Mouse (Mus musculus): Measurements from ENCODE around the gene Kbtbd2. TPM values are rescaled to one million over a fixed set of nuclear protein-coding genes. Genes with fewer than 3 reads are reported as not detected.
A peak's percentile ranks its signal among the peaks of the same experiment; 100 is the strongest.

Gene Kbtbd2
- polyA plus RNA-seq, 1 experiment from 2014 or later: 39.4 TPM

- DNase-seq (ENCODE audit: low spot score): no peak
- H3K9me3 ChIP-seq: no peaks in the 10 kb centered on the region
- H3K27ac ChIP-seq (replicated peaks): no peak overlapping the region
- H3K4me3 ChIP-seq: no peak overlapping the region
- WGBS: 77% methylated on average over 5 of the region's 5 CpGs
- H3K4me1 ChIP-seq: no peaks in the 10 kb centered on the region
- H3K36me3 ChIP-seq (replicated peaks): no peaks in the 10 kb centered on the region
- H3K27me3 ChIP-seq (replicated peaks; ENCODE audit: low read depth, poor library complexity, severe bottlenecking): no peaks in the 10 kb centered on the region
These were observed 21.0 kb upstream of the Kbtbd2 start for GRCm38 (mm10) chr6:56818436-56819123.

DNA sequence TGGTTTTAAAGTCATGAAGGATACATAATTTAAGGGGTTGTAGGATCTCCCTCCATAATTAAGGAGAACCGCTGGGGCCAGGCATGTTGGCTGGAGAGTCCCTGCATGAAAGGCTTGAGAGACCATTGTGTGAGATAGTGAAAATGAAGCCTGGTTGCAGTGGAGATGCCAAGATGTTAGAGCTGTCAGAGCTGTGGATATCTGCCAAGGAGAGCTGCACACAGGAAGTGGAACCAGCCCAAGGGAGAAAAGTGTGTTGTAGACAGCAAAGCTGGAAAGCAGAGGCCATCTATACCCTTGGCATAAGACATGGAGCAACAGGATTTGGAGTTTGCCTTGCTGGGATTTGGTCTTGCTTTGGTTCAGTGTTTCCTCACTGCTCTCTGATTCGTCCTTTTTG lies 15.7 kb upstream of the Kbtbd2 start:
- H3K27ac ChIP-seq (replicated peaks): no peak overlapping the region
- no peak for DNase-seq (ENCODE audit: low spot score)
- no peaks in the 10 kb centered on the region for H3K9me3 ChIP-seq
- H3K36me3 ChIP-seq (replicated peaks): no peaks in the 10 kb centered on the region
- no peaks in the 10 kb centered on the region for H3K27me3 ChIP-seq (replicated peaks; ENCODE audit: low read depth, poor library complexity, severe bottlenecking)
- H3K4me1 ChIP-seq: 0 out of 2 replicates have a peak, but pooled peaks cover 3% of the 10 kb centered on the region
- H3K4me3 ChIP-seq: no peak overlapping the region
- 69% methylated on average over 2 of the region's 2 CpGs for WGBS

DNA sequence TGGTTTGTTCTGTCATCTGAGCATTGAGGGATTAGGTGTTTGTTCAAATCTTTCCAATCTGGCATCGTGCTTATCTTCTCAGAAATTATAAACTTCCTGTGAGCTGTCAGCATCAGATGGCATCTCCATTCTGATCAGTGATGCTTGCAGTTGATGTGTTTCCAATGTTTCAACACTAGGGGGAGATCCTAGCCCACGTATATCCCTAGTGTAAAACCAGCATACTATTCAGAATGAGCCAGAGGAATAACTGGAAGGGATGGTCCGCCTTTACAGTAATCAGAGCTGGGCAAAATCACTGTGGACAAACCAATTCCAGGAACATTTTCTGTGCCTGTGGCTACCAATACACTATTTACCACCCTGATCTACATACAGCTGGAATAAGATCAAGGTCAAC lies 11.0 kb upstream of the Kbtbd2 start:
- Histone ChIP-seq H3K27me3 (replicated peaks; ENCODE audit: low read depth, poor library complexity, severe bottlenecking) (no peaks in the 10 kb centered on the region), H3K36me3 (replicated peaks) (no peaks in the 10 kb centered on the region), H3K4me1 (0 out of 2 replicates have a peak, but pooled peaks cover 3% of the 10 kb centered on the region), H3K27ac (replicated peaks) (no peak overlapping the region), H3K4me3 (no peak overlapping the region), H3K9me3 (no peaks in the 10 kb centered on the region)
- peak; percentile 14 for DNase-seq (ENCODE audit: low spot score)
- 19% methylated on average over 3 of the region's 3 CpGs for WGBS

GRCm38 (mm10) chr6:56806195-56806594 lies 8.6 kb upstream of the Kbtbd2 start:
- Histone ChIP-seq H3K36me3 (replicated peaks) (no peaks in the 10 kb centered on the region), H3K27me3 (replicated peaks; ENCODE audit: low read depth, poor library complexity, severe bottlenecking) (no peaks in the 10 kb centered on the region), H3K4me3 (no peak overlapping the region), H3K4me1 (no peaks in the 10 kb centered on the region), H3K9me3 (no peaks in the 10 kb centered on the region), H3K27ac (replicated peaks) (no peak overlapping the region)
- 74% methylated on average over 2 of the region's 2 CpGs for WGBS
- no peak for DNase-seq (ENCODE audit: low spot score)

DNA sequence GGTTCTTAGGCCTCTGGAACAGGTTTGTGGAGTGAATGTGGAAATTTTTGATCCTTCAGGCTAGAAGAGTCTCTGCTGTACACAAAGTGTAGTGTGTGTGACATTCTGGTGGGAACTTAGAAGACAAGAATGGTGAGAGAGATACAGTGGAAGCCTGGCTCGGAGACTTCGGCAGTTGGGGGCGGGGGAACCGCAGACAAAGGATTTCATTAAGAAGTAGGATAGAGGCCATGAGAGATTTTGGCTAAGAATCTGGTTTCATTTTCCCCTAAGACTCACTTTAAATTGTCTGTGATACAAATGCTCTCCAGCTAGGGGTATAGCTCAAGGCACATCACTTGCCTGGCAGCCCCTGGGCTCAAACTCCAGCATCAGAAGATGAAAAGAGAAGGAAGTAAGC lies 7.4 kb upstream of the Kbtbd2 start:
- no peak overlapping the region for H3K4me3 ChIP-seq
- no peaks in the 10 kb centered on the region for H3K36me3 ChIP-seq (replicated peaks)
- 82% methylated on average over 4 of the region's 4 CpGs for WGBS
- H3K4me1 ChIP-seq: no peaks in the 10 kb centered on the region
- no peak overlapping the region for H3K27ac ChIP-seq (replicated peaks)
- DNase-seq (ENCODE audit: low spot score): no peak
- no peaks in the 10 kb centered on the region for H3K9me3 ChIP-seq
- no peaks in the 10 kb centered on the region for H3K27me3 ChIP-seq (replicated peaks; ENCODE audit: low read depth, poor library complexity, severe bottlenecking)

- Histone ChIP-seq H3K4me3 (peak overlapping the region; percentile 86), H3K36me3 (replicated peaks) (peaks cover 9% of the 10 kb centered on the region), H3K27ac (replicated peaks) (peak overlapping the region; percentile 99), H3K4me1 (peaks cover 22% of the 10 kb centered on the region), H3K9me3 (no peaks in the 10 kb centered on the region), H3K27me3 (replicated peaks; ENCODE audit: low read depth, poor library complexity, severe bottlenecking) (no peaks in the 10 kb centered on the region)
- WGBS: 22% methylated on average over 8 of the region's 8 CpGs
- no peak for DNase-seq (ENCODE audit: low spot score)
These were observed 496 bp upstream of the Kbtbd2 start for GRCm38 (mm10) chr6:56798152-56798465.

- Histone ChIP-seq H3K4me1 (peaks cover 22% of the 10 kb centered on the region), H3K4me3 (peak overlapping the region; percentile 86), H3K27ac (replicated peaks) (peak overlapping the region; percentile 99), H3K36me3 (replicated peaks) (peaks cover 23% of the 10 kb centered on the region), H3K9me3 (no peaks in the 10 kb centered on the region), H3K27me3 (replicated peaks; ENCODE audit: low read depth, poor library complexity, severe bottlenecking) (no peaks in the 10 kb centered on the region)
- WGBS: under 1% methylated on average over 16 of the region's 16 CpGs
- DNase-seq (ENCODE audit: low spot score): peak; percentile 57
These were observed 908 bp downstream of the Kbtbd2 start for GRCm38 (mm10) chr6:56796668-56797141.

DNA sequence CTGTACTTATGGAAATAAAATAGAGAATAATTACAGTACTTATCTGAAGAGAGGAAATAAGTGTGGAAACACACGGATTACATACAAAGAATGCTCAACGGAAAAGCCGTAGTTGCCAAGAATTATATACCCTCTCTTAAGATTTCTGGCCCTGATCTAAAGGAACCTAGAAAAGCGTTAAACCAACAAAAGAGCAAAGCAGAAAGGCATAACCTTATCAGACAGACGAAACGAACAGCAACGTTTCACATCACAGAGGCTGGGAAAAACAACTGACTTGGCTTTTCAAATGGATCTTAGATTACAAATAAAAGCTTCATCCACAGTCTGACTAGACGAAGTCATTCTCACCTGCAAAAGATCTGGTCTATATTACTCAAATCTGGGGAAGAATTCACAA lies 1.4 kb downstream of the Kbtbd2 start:
- Histone ChIP-seq H3K27ac (replicated peaks) (peak overlapping the region; percentile 99), H3K4me3 (peak overlapping the region; percentile 86), H3K27me3 (replicated peaks; ENCODE audit: low read depth, poor library complexity, severe bottlenecking) (no peaks in the 10 kb centered on the region), H3K4me1 (peaks cover 22% of the 10 kb centered on the region), H3K36me3 (replicated peaks) (peaks cover 27% of the 10 kb centered on the region), H3K9me3 (no peaks in the 10 kb centered on the region)
- 14% methylated on average over 8 of the region's 8 CpGs for WGBS
- DNase-seq (ENCODE audit: low spot score): no peak

GRCm38 (mm10) chr6:56794834-56795233 lies 2.8 kb downstream of the Kbtbd2 start:
- Histone ChIP-seq H3K27me3 (replicated peaks; ENCODE audit: low read depth, poor library complexity, severe bottlenecking) (no peaks in the 10 kb centered on the region), H3K27ac (replicated peaks) (no peak overlapping the region), H3K4me3 (peak overlapping the region; percentile 86; the same call in 1 of the 2 replicates), H3K36me3 (replicated peaks) (peaks cover 33% of the 10 kb centered on the region), H3K4me1 (peaks cover 22% of the 10 kb centered on the region), H3K9me3 (no peaks in the 10 kb centered on the region)
- no peak for DNase-seq (ENCODE audit: low spot score)
- WGBS: 92% methylated on average over 5 of the region's 5 CpGs

- no peak for DNase-seq (ENCODE audit: low spot score)
- H3K27ac ChIP-seq (replicated peaks): no peak overlapping the region
- no peaks in the 10 kb centered on the region for H3K27me3 ChIP-seq (replicated peaks; ENCODE audit: low read depth, poor library complexity, severe bottlenecking)
- H3K36me3 ChIP-seq (replicated peaks): peaks cover 84% of the 10 kb centered on the region
- no peak overlapping the region for H3K4me3 ChIP-seq
- H3K9me3 ChIP-seq: no peaks in the 10 kb centered on the region
- 84% methylated on average over 3 of the region's 3 CpGs for WGBS
- H3K4me1 ChIP-seq: no peaks in the 10 kb centered on the region
These were observed 8.3 kb downstream of the Kbtbd2 start for GRCm38 (mm10) chr6:56789336-56789735.

GRCm38 (mm10) chr6:56787668-56788067 lies 9.9 kb downstream of the Kbtbd2 start:
- no peak overlapping the region for H3K27ac ChIP-seq (replicated peaks)
- 93% methylated on average over 2 of the region's 2 CpGs for WGBS
- H3K27me3 ChIP-seq (replicated peaks; ENCODE audit: low read depth, poor library complexity, severe bottlenecking): no peaks in the 10 kb centered on the region
- H3K9me3 ChIP-seq: no peaks in the 10 kb centered on the region
- no peak for DNase-seq (ENCODE audit: low spot score)
- peaks cover 85% of the 10 kb centered on the region for H3K36me3 ChIP-seq (replicated peaks)
- H3K4me3 ChIP-seq: no peak overlapping the region
- no peaks in the 10 kb centered on the region for H3K4me1 ChIP-seq

DNA sequence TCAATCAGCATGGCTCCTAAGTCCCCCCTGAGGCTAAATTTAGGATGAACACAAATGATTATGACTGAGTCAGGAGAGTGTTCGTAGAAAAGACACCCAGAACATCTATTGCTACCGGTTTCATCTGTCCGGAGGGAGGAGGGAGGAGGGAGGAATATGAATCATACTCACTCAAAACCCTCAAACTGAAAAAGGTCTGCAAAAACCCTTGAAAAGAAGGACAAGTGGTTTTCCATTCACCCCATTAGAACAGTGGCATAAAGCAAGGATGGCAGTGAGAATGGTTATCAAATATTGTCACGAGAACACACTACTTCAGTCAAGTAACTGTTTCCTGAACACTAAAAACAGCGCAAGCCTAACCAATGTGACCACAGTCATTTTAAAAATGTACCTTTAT lies 12.5 kb downstream of the Kbtbd2 start:
- Histone ChIP-seq H3K27ac (replicated peaks) (no peak overlapping the region), H3K36me3 (replicated peaks) (peaks cover 91% of the 10 kb centered on the region), H3K4me3 (no peak overlapping the region), H3K27me3 (replicated peaks; ENCODE audit: low read depth, poor library complexity, severe bottlenecking) (no peaks in the 10 kb centered on the region), H3K4me1 (no peaks in the 10 kb centered on the region), H3K9me3 (no peaks in the 10 kb centered on the region)
- WGBS: 88% methylated on average over 5 of the region's 5 CpGs
- no peak for DNase-seq (ENCODE audit: low spot score)

- Histone ChIP-seq H3K27ac (replicated peaks) (no peak overlapping the region), H3K4me1 (no peaks in the 10 kb centered on the region), H3K4me3 (no peak overlapping the region), H3K36me3 (replicated peaks) (peaks cover 96% of the 10 kb centered on the region), H3K27me3 (replicated peaks; ENCODE audit: low read depth, poor library complexity, severe bottlenecking) (no peaks in the 10 kb centered on the region), H3K9me3 (no peaks in the 10 kb centered on the region)
- whole genome bisulfite sequencing: 90% methylated on average over 4 of the region's 4 CpGs
- no peak for DNase-seq (ENCODE audit: low spot score)
These were observed 13.9 kb downstream of the Kbtbd2 start for GRCm38 (mm10) chr6:56783561-56784272.
